Mouse (Mus musculus): ENCODE measurements around the gene Mettl4.
A peak's percentile ranks its signal among the peaks of the same experiment; 100 is the strongest.
"Not testable (repeated sequence)": the region's sequence is repeated elsewhere in the genome, so short reads cannot be mapped to it uniquely, and the experiment has no call there.

The Mettl4 gene

DNA sequence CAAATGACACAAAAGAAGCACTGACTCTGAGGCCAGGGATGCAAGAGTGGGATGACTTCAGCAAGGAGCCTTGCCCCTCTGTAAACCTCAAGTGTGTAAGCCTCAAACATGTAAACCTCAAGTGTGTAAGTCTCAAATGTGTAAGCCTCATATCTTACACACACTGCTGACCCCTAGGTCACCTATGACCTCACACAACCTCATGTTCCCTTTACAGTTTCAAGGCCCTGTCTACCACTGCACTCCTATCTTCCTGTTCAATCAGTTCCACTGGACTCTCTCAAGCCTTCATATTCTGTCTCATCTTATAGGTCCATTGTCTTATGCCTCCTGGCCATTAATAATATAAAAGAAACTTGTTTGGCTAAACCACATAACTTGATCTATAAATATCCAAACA lies 13.9 kb downstream of the Mettl4 start:
- TF ChIP-seq NANOG (IDR thresholded peaks at IDR 0.05; ENCODE audit: borderline replicate concordance, low read length) (no peak), CTCF (conservative IDR thresholded peaks at IDR 0.05; ENCODE audit: low read length) (no peak)
- H3K36me3 ChIP-seq (ENCODE audit: insufficient read depth, low read length) = peaks cover 73% of the 10 kb centered on the region
- no peaks in the 10 kb centered on the region for H3K4me1 ChIP-seq (replicated peaks; ENCODE audit: low read depth, low read length)
- no peaks in the 10 kb centered on the region for H3K27me3 ChIP-seq (ENCODE audit: insufficient read depth, low read length)
- no peak overlapping the region for H3K4me3 ChIP-seq (replicated peaks; ENCODE audit: low read length)
- no peaks in the 10 kb centered on the region for H3K9me3 ChIP-seq (ENCODE audit: low read length)

DNA sequence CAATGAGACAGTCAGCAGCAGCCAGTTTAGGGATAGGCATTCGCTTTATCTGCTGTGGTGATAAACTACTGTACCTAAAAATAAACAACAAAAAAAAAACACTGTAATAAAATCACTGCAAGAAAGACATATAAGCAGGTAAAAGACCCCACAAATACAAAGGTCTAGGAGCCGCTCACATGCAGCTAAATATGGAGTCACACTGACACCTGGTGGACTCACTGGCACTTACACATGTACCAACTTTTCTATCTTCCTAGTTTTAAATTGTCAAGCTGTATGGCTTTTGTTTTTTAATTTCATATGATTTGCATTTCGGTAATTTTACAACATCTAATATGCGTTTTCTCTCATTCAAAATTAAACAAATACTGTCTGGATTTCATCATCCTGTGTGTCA lies 14.4 kb downstream of the Mettl4 start:
- peak; percentile 68 for TF ChIP-seq CTCF (conservative IDR thresholded peaks at IDR 0.05; ENCODE audit: low read length)
- TF ChIP-seq NANOG (IDR thresholded peaks at IDR 0.05; ENCODE audit: borderline replicate concordance, low read length) = no peak
- peaks cover 71% of the 10 kb centered on the region for H3K36me3 ChIP-seq (ENCODE audit: insufficient read depth, low read length)
- H3K27me3 ChIP-seq (ENCODE audit: insufficient read depth, low read length) = no peaks in the 10 kb centered on the region
- H3K4me1 ChIP-seq (replicated peaks; ENCODE audit: low read depth, low read length) = no peaks in the 10 kb centered on the region
- no peaks in the 10 kb centered on the region for H3K9me3 ChIP-seq (ENCODE audit: low read length)
- no peak overlapping the region for H3K4me3 ChIP-seq (replicated peaks; ENCODE audit: low read length)

DNA sequence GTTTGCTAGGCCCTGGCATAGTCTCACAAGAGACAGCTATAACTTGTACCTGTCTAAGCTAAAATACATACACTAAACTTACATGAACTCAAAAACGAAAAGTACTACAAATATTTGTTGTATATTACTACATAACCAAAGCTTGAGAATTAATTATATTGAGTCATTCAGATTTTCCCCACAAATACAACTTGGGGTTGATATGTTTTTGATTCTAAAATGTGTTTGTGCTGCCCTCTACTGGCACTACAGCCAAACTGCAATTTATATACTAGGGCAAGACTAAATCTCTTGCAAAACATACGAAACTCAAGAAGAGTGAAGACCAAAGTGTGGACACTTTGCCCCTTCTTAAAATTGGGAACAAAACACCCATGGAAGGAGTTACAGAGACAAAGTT lies 19.4 kb downstream of the Mettl4 start:
- not testable (repeated sequence) for H3K4me3 ChIP-seq (replicated peaks; ENCODE audit: low read length); H3K27me3 ChIP-seq (ENCODE audit: insufficient read depth, low read length); H3K9me3 ChIP-seq (ENCODE audit: low read length)
- peaks cover 65% of the 10 kb centered on the region for H3K36me3 ChIP-seq (ENCODE audit: insufficient read depth, low read length)
- TF ChIP-seq CTCF (conservative IDR thresholded peaks at IDR 0.05; ENCODE audit: low read length) = peak; percentile 69
- H3K4me1 ChIP-seq (replicated peaks; ENCODE audit: low read depth, low read length) = peaks cover 19% of the 10 kb centered on the region

DNA sequence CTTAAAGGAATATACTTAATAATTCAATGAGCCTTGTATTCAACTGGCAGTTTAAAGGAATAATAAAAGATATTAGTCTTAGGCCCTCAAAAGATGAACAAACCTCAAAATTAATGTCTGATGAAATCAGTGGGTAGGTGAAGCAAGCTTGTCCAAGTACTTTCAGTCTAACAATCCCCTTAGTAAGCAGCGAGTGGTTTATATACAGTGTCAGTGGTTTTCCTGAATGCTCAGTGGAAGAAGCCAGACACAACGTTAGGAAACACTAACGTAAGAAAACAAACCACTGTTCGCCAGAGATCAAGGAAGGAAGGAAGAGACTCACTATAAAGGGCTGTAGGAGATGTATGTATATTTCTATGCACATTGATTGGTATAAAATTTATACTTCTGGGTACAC lies 23.1 kb downstream of the Mettl4 start:
- H3K27me3 ChIP-seq (ENCODE audit: insufficient read depth, low read length) = no peaks in the 10 kb centered on the region
- no peak overlapping the region for H3K4me3 ChIP-seq (replicated peaks; ENCODE audit: low read length)
- TF ChIP-seq NANOG (IDR thresholded peaks at IDR 0.05; ENCODE audit: borderline replicate concordance, low read length) (no peak), CTCF (conservative IDR thresholded peaks at IDR 0.05; ENCODE audit: low read length) (no peak), POU5F1 (IDR thresholded peaks at IDR 0.05; ENCODE audit: borderline replicate concordance, low read length) (no peak)
- peaks cover 19% of the 10 kb centered on the region for H3K4me1 ChIP-seq (replicated peaks; ENCODE audit: low read depth, low read length)
- H3K36me3 ChIP-seq (ENCODE audit: insufficient read depth, low read length) = peaks cover 57% of the 10 kb centered on the region
- H3K9me3 ChIP-seq (ENCODE audit: low read length) = no peaks in the 10 kb centered on the region

DNA sequence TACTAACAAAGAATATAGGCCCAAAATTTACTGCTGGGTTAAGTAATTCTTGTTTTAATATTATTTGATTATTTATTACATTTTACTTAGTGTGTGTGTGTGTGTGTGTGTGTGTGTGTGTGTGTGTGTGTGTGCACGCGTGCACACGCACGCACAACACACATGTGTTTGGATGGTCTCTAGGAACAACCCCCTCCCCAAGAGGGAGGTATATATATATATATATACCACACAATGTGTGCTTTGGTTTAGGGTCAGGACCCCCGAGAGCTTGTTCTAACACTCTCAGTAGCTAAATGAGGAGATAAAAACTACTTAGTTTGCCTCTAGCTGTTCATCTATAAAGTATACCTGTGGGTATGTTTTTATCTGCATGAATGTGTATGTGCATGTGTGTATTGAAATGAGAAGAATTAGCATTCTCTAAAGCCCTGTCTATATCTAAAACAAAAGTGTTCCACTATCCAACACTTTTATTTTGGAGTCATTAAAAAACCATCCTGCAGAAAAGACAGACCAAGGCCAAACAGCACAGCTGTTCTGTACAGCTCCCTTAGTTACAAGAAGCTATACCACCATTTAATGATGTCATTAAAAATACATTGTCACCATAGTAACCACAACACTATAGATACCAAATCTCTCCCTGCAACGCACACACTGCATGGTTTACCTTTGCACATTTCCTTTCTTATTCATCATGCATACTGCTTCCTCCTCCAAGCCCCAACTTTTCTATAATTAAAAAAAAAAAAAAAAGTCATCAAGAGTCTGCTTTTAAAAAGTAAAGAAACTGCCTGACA lies 76.1 kb downstream of the Mettl4 start:
- Histone ChIP-seq H3K27me3 (ENCODE audit: insufficient read depth, low read length) (no peaks in the 10 kb centered on the region), H3K36me3 (ENCODE audit: insufficient read depth, low read length) (no peaks in the 10 kb centered on the region), H3K4me1 (replicated peaks; ENCODE audit: low read depth, low read length) (no peaks in the 10 kb centered on the region), H3K4me3 (replicated peaks; ENCODE audit: low read length) (no peak overlapping the region), H3K9me3 (ENCODE audit: low read length) (peaks cover 30% of the 10 kb centered on the region)
- TF ChIP-seq POU5F1 (IDR thresholded peaks at IDR 0.05; ENCODE audit: borderline replicate concordance, low read length) (no peak), NANOG (IDR thresholded peaks at IDR 0.05; ENCODE audit: borderline replicate concordance, low read length) (no peak), CTCF (conservative IDR thresholded peaks at IDR 0.05; ENCODE audit: low read length) (no peak)
